Mouse (Mus musculus) c-Kit-positive CD71-negative TER-119-negative erythroid progenitor cells, embryonic 14.5 days (primary cell): ENCODE measurements around the gene Krt10.

Experiments used
- DNase-seq: peaks from one replicate; pipeline ENCODE4 v3.0.0-alpha.2; 2013; ENCODE audit warnings: low read depth

Gene Krt10

DNA sequence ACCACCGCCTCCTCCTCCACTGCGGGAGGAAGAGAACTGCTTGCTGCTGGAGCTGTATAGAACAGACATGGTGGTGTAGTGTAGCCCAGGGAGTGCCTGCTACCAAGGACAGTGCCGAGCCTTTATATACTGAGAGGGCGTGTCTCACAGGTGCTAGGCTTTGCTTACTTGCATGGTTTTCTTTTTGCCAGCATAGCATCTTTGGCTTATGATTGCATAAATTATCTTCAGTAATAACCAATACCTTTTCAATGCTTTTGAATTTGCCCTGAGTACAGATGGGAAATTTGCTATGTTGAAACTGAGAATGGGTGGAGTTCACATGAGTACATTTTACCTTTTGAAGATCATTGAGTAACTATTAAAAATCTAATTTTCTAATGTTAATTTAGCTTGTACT is at the start of gene Krt10:
TSS of gene Krt10 (minus strand) at position 101 of the 400 bp plus-strand sequence.
- no peak for DNase-seq

GRCm38 (mm10) chr11:99437972-99438371 is 48.8 kb upstream of the Krt10 start, which contains the start of gene Krt20:
Gene Krt20 (minus strand): TSS chr11:99438150.
- DNase-seq: no peak

GRCm38 (mm10) chr11:99436625-99437024 is 47.5 kb upstream of the Krt10 start:
- no peak for DNase-seq

DNA sequence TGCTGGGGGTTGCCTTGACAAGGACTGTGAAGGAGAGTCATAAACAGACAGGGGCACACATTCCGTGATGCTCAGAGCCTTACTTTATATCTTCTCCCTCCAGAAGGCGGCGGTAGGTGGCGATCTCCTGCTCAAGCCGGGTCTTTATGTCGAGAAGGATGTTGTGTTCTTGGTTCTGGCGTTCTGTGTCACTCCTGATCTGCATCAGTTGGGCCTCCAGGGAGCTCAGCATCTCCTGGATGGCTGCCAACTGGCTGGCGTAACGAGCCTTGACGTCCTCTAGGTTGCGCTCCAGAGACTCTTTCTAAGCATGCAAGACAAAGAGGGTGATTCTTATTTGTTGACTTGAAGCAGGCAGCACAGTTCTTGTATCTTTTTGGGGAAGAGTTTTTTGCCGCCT is 41.5 kb upstream of the Krt10 start:
- DNase-seq: peak; percentile 3

DNA sequence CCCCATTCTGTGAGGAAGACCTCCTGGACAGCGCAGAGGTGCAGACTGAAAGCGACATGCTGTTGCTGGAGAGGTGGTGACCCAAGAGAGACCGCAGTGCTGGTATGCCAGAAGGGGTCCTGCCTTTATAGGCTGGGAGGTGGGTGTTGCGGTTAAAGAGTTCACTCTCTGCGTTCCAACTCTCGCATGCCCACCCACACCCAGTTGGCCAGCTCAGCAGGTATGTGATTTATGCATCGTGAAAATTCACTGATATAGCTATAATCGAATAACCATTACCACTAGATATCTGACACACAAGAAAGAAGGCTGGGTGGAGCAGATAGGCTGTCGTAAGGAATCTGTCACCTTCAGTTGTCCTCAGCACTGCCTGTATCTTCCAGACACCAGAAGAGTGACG is 33.0 kb upstream of the Krt10 start, which contains the start of gene Krt12:
TSS of gene Krt12 (minus strand) at position 101 of the 400 bp plus-strand sequence.
- no peak for DNase-seq

GRCm38 (mm10) chr11:99420586-99420985 is 31.4 kb upstream of the Krt10 start:
- no peak for DNase-seq

- no peak for DNase-seq
Observed at GRCm38 (mm10) chr11:99417819-99418218, 28.7 kb upstream of the Krt10 start.

DNA sequence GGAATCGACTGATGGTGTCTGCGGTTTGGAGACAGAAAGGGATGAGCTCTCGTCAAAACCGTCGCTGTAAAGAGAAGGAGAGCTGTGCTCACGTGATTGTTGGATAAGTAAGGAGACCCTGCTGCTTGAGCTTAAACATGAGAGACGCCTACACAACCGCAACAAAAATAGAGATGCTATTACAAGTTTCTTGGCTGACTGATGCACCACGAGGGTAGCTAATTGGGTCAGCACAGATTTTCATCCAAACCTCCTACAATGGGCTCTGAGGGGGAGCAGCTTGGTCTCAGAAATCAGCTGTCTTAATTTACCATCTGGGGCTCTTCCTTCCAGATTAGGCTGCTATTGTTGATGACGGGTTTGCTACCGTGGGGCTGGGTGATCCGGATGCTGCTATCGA is 27.7 kb upstream of the Krt10 start:
- DNase-seq: no peak

- no peak for DNase-seq
Observed at GRCm38 (mm10) chr11:99414463-99415147, 25.4 kb upstream of the Krt10 start.

DNA sequence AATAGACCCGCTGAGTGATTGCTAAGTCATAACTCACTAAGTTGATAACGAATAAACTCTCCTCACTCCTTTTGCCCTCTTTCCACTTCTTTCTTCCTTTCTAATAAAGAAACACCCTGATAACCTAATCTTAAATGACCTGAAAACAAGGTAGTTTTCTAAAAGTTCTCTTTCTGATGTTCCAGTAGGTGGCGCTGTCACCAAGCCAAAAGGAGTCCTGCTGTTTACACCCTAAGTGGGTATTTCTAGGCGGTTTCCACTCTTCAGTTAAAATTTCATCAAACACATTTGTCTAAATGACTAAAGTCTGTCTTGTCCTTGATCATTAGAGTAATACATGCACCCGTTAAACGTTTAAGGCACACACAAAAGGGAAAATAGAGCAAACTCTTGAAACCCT is 24.1 kb upstream of the Krt10 start:
- peak; percentile 20 for DNase-seq

DNA sequence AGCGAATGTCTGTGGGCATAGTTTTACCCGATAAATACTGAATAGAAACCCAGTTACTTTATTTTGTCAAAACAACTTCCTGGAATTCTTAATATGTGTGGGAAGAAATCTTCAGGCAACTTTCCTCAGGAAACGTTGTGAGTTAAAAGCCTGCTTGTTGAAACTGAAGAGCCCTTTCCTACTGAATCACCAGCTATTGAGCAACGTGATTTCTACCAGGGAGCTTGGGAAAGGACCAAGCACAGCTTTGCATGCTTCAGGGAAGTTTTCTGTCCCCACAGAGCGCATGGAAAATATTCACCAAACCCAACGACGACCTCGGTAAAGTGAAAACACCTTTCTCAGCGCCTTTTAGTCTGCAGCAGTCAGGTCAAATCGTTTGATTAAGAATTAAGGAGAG is 17.0 kb upstream of the Krt10 start:
- no peak for DNase-seq

- DNase-seq: no peak
Observed at GRCm38 (mm10) chr11:99399956-99400549, 10.9 kb upstream of the Krt10 start.

GRCm38 (mm10) chr11:99398832-99399231 is 9.7 kb upstream of the Krt10 start:
- no peak for DNase-seq

DNA sequence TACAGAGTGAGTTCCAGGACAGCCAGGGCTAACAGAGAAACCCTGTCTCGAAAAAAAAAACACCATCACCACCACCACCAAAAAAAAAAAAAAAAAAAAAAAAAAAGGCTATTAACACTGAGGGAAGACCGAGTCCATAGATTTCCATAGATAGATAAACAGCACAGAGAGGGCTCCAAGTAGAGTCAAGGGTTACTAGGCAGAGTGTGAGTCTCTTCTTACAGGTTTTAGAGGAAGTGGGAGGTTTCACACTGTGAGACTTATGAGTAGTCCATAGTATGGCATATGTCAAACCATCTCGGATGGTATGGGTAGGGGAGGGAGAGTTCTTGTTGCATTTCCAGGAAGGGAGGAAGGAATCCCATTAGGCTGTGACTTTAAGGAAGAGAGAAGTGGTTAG is 8.9 kb upstream of the Krt10 start:
- DNase-seq: no peak

DNA sequence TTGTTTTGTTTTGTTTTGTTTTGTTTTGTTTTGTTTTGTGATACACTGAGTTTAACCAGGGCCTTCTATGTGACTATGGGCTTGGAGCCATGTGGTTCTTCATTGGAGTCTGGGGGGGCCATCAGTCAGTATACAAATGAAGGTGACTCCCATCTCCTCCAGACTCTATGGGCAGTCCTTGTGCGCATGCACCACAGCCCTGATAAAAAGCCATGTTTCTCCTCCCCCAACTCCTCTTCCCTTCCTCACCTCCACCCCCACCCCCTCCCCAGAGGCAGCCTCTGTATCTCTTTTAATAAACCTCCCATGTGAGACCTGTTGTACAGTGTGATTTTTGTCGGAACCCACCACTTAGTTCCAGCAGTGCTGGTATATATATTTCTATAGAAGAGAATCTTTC is 7.5 kb upstream of the Krt10 start:
- DNase-seq: no peak

GRCm38 (mm10) chr11:99396034-99396433 is 6.9 kb upstream of the Krt10 start:
- no peak for DNase-seq

- no peak for DNase-seq
Observed at GRCm38 (mm10) chr11:99392492-99392891, 3.3 kb upstream of the Krt10 start.

- DNase-seq: no peak
Observed at GRCm38 (mm10) chr11:99391375-99391774, 2.2 kb upstream of the Krt10 start.

GRCm38 (mm10) chr11:99390866-99391265 is 1.7 kb upstream of the Krt10 start:
- DNase-seq: no peak

GRCm38 (mm10) chr11:99388661-99389060 is 503 bp downstream of the Krt10 start:
- no peak for DNase-seq

DNA sequence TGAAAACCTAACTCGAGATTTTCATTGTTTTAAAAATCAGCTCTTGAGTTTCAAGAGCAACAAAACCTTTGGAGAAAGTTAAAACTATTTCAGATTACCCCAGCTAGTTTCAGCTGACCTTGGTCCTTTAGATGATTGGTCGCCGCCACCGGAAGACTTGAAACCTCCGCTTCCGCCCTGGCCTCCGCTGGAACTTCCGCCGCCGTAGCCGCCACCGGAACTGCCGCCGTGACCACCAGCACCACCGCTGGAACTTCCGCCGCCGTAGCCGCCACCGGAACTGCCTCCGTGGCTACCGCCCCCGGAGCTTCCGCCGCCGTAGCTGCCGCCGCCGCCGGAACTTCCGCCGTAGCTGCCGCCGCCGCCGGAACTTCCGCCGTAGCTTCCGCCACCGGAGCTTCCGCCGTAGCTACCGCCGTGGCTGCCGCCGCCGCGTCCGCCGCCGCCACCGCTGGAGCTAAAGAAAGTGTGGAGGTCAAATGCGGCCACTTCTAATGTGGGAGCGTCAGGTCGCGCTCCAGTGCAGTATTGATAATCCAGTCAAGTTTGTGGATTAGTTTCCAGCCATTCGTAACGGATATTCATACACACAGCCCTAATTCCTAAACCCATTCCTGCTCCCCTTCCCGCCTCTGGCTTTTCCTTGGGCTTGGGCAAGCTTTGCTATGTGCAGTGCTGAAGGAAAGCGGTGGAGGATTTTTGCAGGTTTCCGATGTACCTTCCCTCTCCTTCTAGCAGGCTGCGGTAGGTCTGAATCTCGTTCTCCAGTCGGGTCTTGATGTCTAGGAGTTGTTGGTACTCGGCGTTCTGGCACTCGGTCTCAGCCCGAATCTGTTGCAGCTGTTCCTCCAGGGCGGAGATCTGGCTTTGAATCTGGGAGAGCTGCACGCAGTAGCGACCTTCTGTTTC is 3.1 kb downstream of the Krt10 start:
- DNase-seq: peak; percentile 43

DNA sequence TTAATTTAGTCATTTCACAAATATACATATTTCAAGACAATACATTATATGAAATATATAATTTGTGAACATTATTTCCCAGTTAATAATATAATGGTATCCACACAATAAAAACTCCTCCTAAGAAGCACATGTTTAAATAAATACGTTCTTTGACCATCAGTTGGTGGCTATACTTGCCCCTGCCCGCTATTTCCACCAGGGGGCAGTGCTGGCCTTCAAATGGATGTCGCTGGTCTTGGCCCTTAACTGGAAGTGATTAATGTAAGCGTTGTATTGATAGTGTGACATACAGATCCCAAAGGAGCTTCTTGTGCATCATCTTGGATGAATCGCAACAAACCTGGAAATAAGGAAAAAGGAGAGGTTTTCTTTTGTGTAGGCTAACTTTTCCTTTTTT is 9.6 kb downstream of the Krt10 start:
- peak; percentile 69 for DNase-seq

DNA sequence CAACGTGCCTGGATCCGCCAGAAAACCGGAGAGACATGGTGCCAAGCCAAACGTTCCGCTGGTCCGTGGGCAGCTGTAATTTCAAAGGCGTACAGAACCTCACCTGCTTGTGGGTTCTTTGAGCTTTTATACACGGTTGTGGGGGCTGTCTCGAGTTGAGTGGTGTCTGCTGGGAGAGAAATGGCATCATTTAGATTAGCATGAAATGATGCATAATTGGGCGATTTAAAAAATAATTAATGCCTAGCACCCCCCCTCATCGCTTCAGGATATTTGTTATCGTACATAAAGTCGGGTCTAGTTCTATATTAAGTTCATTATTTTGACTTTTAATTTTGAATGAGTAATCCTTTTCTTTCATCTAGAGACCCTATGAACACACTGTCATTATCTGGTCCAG is 14.4 kb downstream of the Krt10 start, which contains the start of gene Krt28:
TSS of gene Krt28 (minus strand) at position 101 of the 400 bp plus-strand sequence.
- DNase-seq: no peak
